Mouse (Mus musculus): ENCODE results near the gene Nt5dc3. TPM values are rescaled to one million over a fixed set of nuclear protein-coding genes. Genes with fewer than 3 reads are reported as not detected.
A peak's percentile ranks its signal among the peaks of the same experiment; 100 is the strongest.

The Nt5dc3 gene
- polyA plus RNA-seq, 1 experiment from 2014 or later, result 11.3 TPM

- Histone ChIP-seq H3K9ac (ENCODE audit: low read depth, low read length) (no peak overlapping the region), H3K27ac (ENCODE audit: low read depth, low read length) (no peak overlapping the region), H3K4me2 (ENCODE audit: low read length) (no peak overlapping the region), H3K36me3 (ENCODE audit: control insufficient read depth, insufficient read depth, low read length) (no peaks in the 10 kb centered on the region), H3K4me1 (ENCODE audit: control insufficient read depth, insufficient read depth, low read depth, low read length) (no peaks in the 10 kb centered on the region), H3K9me3 (ENCODE audit: control insufficient read depth, low read length) (no peaks in the 10 kb centered on the region), H3K4me3 (ENCODE audit: low read length) (no peak overlapping the region), H3K27me3 (replicated peaks; ENCODE audit: control insufficient read depth, insufficient read depth, low read length) (no peaks in the 10 kb centered on the region)
- no peak for ATAC-seq
- 76% methylated on average over 4 of the region's 4 CpGs for WGBS
Observed at GRCm38 (mm10) chr10:86849087-86849486, 70.3 kb downstream of the Nt5dc3 start.

- Histone ChIP-seq H3K4me3 (ENCODE audit: low read length) (no peak overlapping the region), H3K9me3 (ENCODE audit: control insufficient read depth, low read length) (no peaks in the 10 kb centered on the region), H3K27me3 (replicated peaks; ENCODE audit: control insufficient read depth, insufficient read depth, low read length) (no peaks in the 10 kb centered on the region), H3K9ac (ENCODE audit: low read depth, low read length) (no peak overlapping the region), H3K4me2 (ENCODE audit: low read length) (no peak overlapping the region), H3K4me1 (ENCODE audit: control insufficient read depth, insufficient read depth, low read depth, low read length) (no peaks in the 10 kb centered on the region), H3K36me3 (ENCODE audit: control insufficient read depth, insufficient read depth, low read length) (no peaks in the 10 kb centered on the region), H3K27ac (ENCODE audit: low read depth, low read length) (no peak overlapping the region)
- WGBS, result 87% methylated on average over 4 of the region's 4 CpGs
- ATAC-seq, result no peak
Observed at GRCm38 (mm10) chr10:86849508-86849907, 70.7 kb downstream of the Nt5dc3 start.

- Histone ChIP-seq H3K27me3 (replicated peaks; ENCODE audit: control insufficient read depth, insufficient read depth, low read length) (no peaks in the 10 kb centered on the region), H3K4me2 (ENCODE audit: low read length) (no peak overlapping the region), H3K36me3 (ENCODE audit: control insufficient read depth, insufficient read depth, low read length) (no peaks in the 10 kb centered on the region), H3K9ac (ENCODE audit: low read depth, low read length) (no peak overlapping the region), H3K4me3 (ENCODE audit: low read length) (no peak overlapping the region), H3K4me1 (ENCODE audit: control insufficient read depth, insufficient read depth, low read depth, low read length) (no peaks in the 10 kb centered on the region), H3K27ac (ENCODE audit: low read depth, low read length) (no peak overlapping the region), H3K9me3 (ENCODE audit: control insufficient read depth, low read length) (no peaks in the 10 kb centered on the region)
- WGBS, result 68% methylated on average over 6 of the region's 6 CpGs
- peak; percentile 57; the same call in 1 of the 2 replicates for ATAC-seq
Observed at GRCm38 (mm10) chr10:86852160-86852559, 73.4 kb downstream of the Nt5dc3 start.

- Histone ChIP-seq H3K9me3 (ENCODE audit: control insufficient read depth, low read length) (no peaks in the 10 kb centered on the region), H3K36me3 (ENCODE audit: control insufficient read depth, insufficient read depth, low read length) (no peaks in the 10 kb centered on the region), H3K9ac (ENCODE audit: low read depth, low read length) (no peak overlapping the region), H3K27me3 (replicated peaks; ENCODE audit: control insufficient read depth, insufficient read depth, low read length) (no peaks in the 10 kb centered on the region), H3K4me1 (ENCODE audit: control insufficient read depth, insufficient read depth, low read depth, low read length) (no peaks in the 10 kb centered on the region), H3K27ac (ENCODE audit: low read depth, low read length) (no peak overlapping the region), H3K4me3 (ENCODE audit: low read length) (no peak overlapping the region), H3K4me2 (ENCODE audit: low read length) (no peak overlapping the region)
- no peak for ATAC-seq
- 82% methylated on average over 3 of the region's 3 CpGs for WGBS
Observed at GRCm38 (mm10) chr10:86853433-86853832, 74.6 kb downstream of the Nt5dc3 start.

- 80% methylated on average over 4 of the region's 4 CpGs for WGBS
Observed at GRCm38 (mm10) chr10:86860396-86860795, 81.6 kb downstream of the Nt5dc3 start.

GRCm38 (mm10) chr10:86862496-86862895, 83.7 kb downstream of the Nt5dc3 start:
- no peak for ATAC-seq
- Histone ChIP-seq H3K9me3 (ENCODE audit: control insufficient read depth, low read length) (no peaks in the 10 kb centered on the region), H3K9ac (ENCODE audit: low read depth, low read length) (no peak overlapping the region), H3K4me1 (ENCODE audit: control insufficient read depth, insufficient read depth, low read depth, low read length) (no peaks in the 10 kb centered on the region), H3K27me3 (replicated peaks; ENCODE audit: control insufficient read depth, insufficient read depth, low read length) (no peaks in the 10 kb centered on the region), H3K4me3 (ENCODE audit: low read length) (no peak overlapping the region), H3K27ac (ENCODE audit: low read depth, low read length) (no peak overlapping the region), H3K4me2 (ENCODE audit: low read length) (no peak overlapping the region), H3K36me3 (ENCODE audit: control insufficient read depth, insufficient read depth, low read length) (no peaks in the 10 kb centered on the region)
- 91% methylated on average over 6 of the region's 6 CpGs for WGBS

More at GRCm38 (mm10) chr10:86860396-86860795, 81.6 kb downstream of the Nt5dc3 start:
- ATAC-seq, result no peak
- H3K9ac ChIP-seq (ENCODE audit: low read depth, low read length), result no peak overlapping the region
- H3K4me3 ChIP-seq (ENCODE audit: low read length), result no peak overlapping the region
- H3K4me2 ChIP-seq (ENCODE audit: low read length), result no peak overlapping the region
- no peaks in the 10 kb centered on the region for H3K27me3 ChIP-seq (replicated peaks; ENCODE audit: control insufficient read depth, insufficient read depth, low read length)
- H3K4me1 ChIP-seq (ENCODE audit: control insufficient read depth, insufficient read depth, low read depth, low read length), result no peaks in the 10 kb centered on the region
- H3K27ac ChIP-seq (ENCODE audit: low read depth, low read length), result no peak overlapping the region
- no peaks in the 10 kb centered on the region for H3K9me3 ChIP-seq (ENCODE audit: control insufficient read depth, low read length)
- no peaks in the 10 kb centered on the region for H3K36me3 ChIP-seq (ENCODE audit: control insufficient read depth, insufficient read depth, low read length)

GRCm38 (mm10) chr10:86863429-86863828, 84.6 kb downstream of the Nt5dc3 start:
- Histone ChIP-seq H3K9ac (ENCODE audit: low read depth, low read length) (no peak overlapping the region), H3K27ac (ENCODE audit: low read depth, low read length) (no peak overlapping the region), H3K9me3 (ENCODE audit: control insufficient read depth, low read length) (no peaks in the 10 kb centered on the region), H3K4me2 (ENCODE audit: low read length) (no peak overlapping the region), H3K4me3 (ENCODE audit: low read length) (no peak overlapping the region), H3K36me3 (ENCODE audit: control insufficient read depth, insufficient read depth, low read length) (no peaks in the 10 kb centered on the region), H3K27me3 (replicated peaks; ENCODE audit: control insufficient read depth, insufficient read depth, low read length) (no peaks in the 10 kb centered on the region), H3K4me1 (ENCODE audit: control insufficient read depth, insufficient read depth, low read depth, low read length) (no peaks in the 10 kb centered on the region)
- WGBS, result 89% methylated on average over 6 of the region's 6 CpGs
- no peak for ATAC-seq

GRCm38 (mm10) chr10:86872121-86872520, 93.3 kb downstream of the Nt5dc3 start:
- Histone ChIP-seq H3K9me3 (ENCODE audit: control insufficient read depth, low read length) (no peaks in the 10 kb centered on the region), H3K9ac (ENCODE audit: low read depth, low read length) (no peak overlapping the region), H3K4me2 (ENCODE audit: low read length) (no peak overlapping the region), H3K36me3 (ENCODE audit: control insufficient read depth, insufficient read depth, low read length) (no peaks in the 10 kb centered on the region), H3K27ac (ENCODE audit: low read depth, low read length) (no peak overlapping the region), H3K4me3 (ENCODE audit: low read length) (no peak overlapping the region), H3K27me3 (replicated peaks; ENCODE audit: control insufficient read depth, insufficient read depth, low read length) (no peaks in the 10 kb centered on the region), H3K4me1 (ENCODE audit: control insufficient read depth, insufficient read depth, low read depth, low read length) (no peaks in the 10 kb centered on the region)
- WGBS, result 85% methylated on average over 7 of the region's 7 CpGs
- ATAC-seq, result no peak

GRCm38 (mm10) chr10:86872591-86872990, 93.8 kb downstream of the Nt5dc3 start:
- Histone ChIP-seq H3K4me2 (ENCODE audit: low read length) (no peak overlapping the region), H3K27me3 (replicated peaks; ENCODE audit: control insufficient read depth, insufficient read depth, low read length) (no peaks in the 10 kb centered on the region), H3K9ac (ENCODE audit: low read depth, low read length) (no peak overlapping the region), H3K9me3 (ENCODE audit: control insufficient read depth, low read length) (no peaks in the 10 kb centered on the region), H3K4me3 (ENCODE audit: low read length) (no peak overlapping the region), H3K36me3 (ENCODE audit: control insufficient read depth, insufficient read depth, low read length) (no peaks in the 10 kb centered on the region), H3K27ac (ENCODE audit: low read depth, low read length) (no peak overlapping the region), H3K4me1 (ENCODE audit: control insufficient read depth, insufficient read depth, low read depth, low read length) (no peaks in the 10 kb centered on the region)
- ATAC-seq, result no peak
- 75% methylated on average over 5 of the region's 5 CpGs for WGBS

- no peak overlapping the region for H3K9ac ChIP-seq (ENCODE audit: low read depth, low read length)
- no peak overlapping the region for H3K4me2 ChIP-seq (ENCODE audit: low read length)
- no peaks in the 10 kb centered on the region for H3K36me3 ChIP-seq (ENCODE audit: control insufficient read depth, insufficient read depth, low read length)
- no peak for ATAC-seq
- WGBS, result 87% methylated on average over 7 of the region's 7 CpGs
- no peak overlapping the region for H3K27ac ChIP-seq (ENCODE audit: low read depth, low read length)
- H3K27me3 ChIP-seq (replicated peaks; ENCODE audit: control insufficient read depth, insufficient read depth, low read length), result no peaks in the 10 kb centered on the region
- H3K9me3 ChIP-seq (ENCODE audit: control insufficient read depth, low read length), result no peaks in the 10 kb centered on the region
- H3K4me3 ChIP-seq (ENCODE audit: low read length), result no peak overlapping the region
- H3K4me1 ChIP-seq (ENCODE audit: control insufficient read depth, insufficient read depth, low read depth, low read length), result no peaks in the 10 kb centered on the region
Observed at GRCm38 (mm10) chr10:86878721-86879120, 99.9 kb downstream of the Nt5dc3 start.

All from hindbrain, embryonic 16.5 days (tissue).